Mouse (Mus musculus): ENCODE data around the gene Ccdc92b. TPM values are rescaled to one million over a fixed set of nuclear protein-coding genes. Genes with fewer than 3 reads are reported as not detected.

The Ccdc92b gene
- polyA plus RNA-seq, 1 experiment, result 8.2 TPM

- WGBS, result 86% methylated on average over 5 of the region's 5 CpGs
- TF ChIP-seq CTCF (IDR thresholded peaks at IDR 0.05; ENCODE audit: control insufficient read depth, insufficient read depth, low read length), result no peak
- no peak for TF ChIP-seq POLR2A (IDR thresholded peaks at IDR 0.05; ENCODE audit: borderline replicate concordance, control insufficient read depth, low read depth, low read length)
- no peaks in the 10 kb centered on the region; the same call in 1 of the 2 replicates for H3K4me1 ChIP-seq (ENCODE audit: control insufficient read depth, insufficient read depth, low read length)
- H3K4me3 ChIP-seq (replicated peaks; ENCODE audit: control insufficient read depth, low read depth, low read length), result no peak overlapping the region
- no peak overlapping the region for H3K27ac ChIP-seq (ENCODE audit: control insufficient read depth, insufficient read depth, low read depth, low read length, poor library complexity)
Measured at GRCm38 (mm10) chr11:74671839-74672238, 52.4 kb downstream of the Ccdc92b start.

- TF ChIP-seq CTCF (IDR thresholded peaks at IDR 0.05; ENCODE audit: control insufficient read depth, insufficient read depth, low read length), result no peak
- TF ChIP-seq POLR2A (IDR thresholded peaks at IDR 0.05; ENCODE audit: borderline replicate concordance, control insufficient read depth, low read depth, low read length), result no peak
- Histone ChIP-seq H3K27ac (ENCODE audit: control insufficient read depth, insufficient read depth, low read depth, low read length, poor library complexity) (no peak overlapping the region), H3K4me3 (replicated peaks; ENCODE audit: control insufficient read depth, low read depth, low read length) (no peak overlapping the region), H3K4me1 (ENCODE audit: control insufficient read depth, insufficient read depth, low read length) (no peaks in the 10 kb centered on the region; the same call in 1 of the 2 replicates)
- 76% methylated on average over 6 of the region's 6 CpGs for WGBS
Measured at GRCm38 (mm10) chr11:74672901-74673513, 53.6 kb downstream of the Ccdc92b start.

- Histone ChIP-seq H3K4me3 (replicated peaks; ENCODE audit: control insufficient read depth, low read depth, low read length) (no peak overlapping the region), H3K4me1 (ENCODE audit: control insufficient read depth, insufficient read depth, low read length) (no peaks in the 10 kb centered on the region; the same call in 1 of the 2 replicates), H3K27ac (ENCODE audit: control insufficient read depth, insufficient read depth, low read depth, low read length, poor library complexity) (no peak overlapping the region)
- WGBS, result 61% methylated on average over 1 of the region's 1 CpGs
- no peak for TF ChIP-seq POLR2A (IDR thresholded peaks at IDR 0.05; ENCODE audit: borderline replicate concordance, control insufficient read depth, low read depth, low read length)
- TF ChIP-seq CTCF (IDR thresholded peaks at IDR 0.05; ENCODE audit: control insufficient read depth, insufficient read depth, low read length), result no peak
Measured at GRCm38 (mm10) chr11:74673561-74673960, 54.2 kb downstream of the Ccdc92b start.

- no peak overlapping the region for H3K4me3 ChIP-seq (replicated peaks; ENCODE audit: control insufficient read depth, low read depth, low read length)
- H3K4me1 ChIP-seq (ENCODE audit: control insufficient read depth, insufficient read depth, low read length), result no peaks in the 10 kb centered on the region; the same call in 1 of the 2 replicates
- H3K27ac ChIP-seq (ENCODE audit: control insufficient read depth, insufficient read depth, low read depth, low read length, poor library complexity), result no peak overlapping the region
Measured at GRCm38 (mm10) chr11:74674713-74675112, 55.3 kb downstream of the Ccdc92b start.

GRCm38 (mm10) chr11:74675156-74675555 lies 55.8 kb downstream of the Ccdc92b start:
- TF ChIP-seq CTCF (IDR thresholded peaks at IDR 0.05; ENCODE audit: control insufficient read depth, insufficient read depth, low read length), result no peak
- TF ChIP-seq POLR2A (IDR thresholded peaks at IDR 0.05; ENCODE audit: borderline replicate concordance, control insufficient read depth, low read depth, low read length), result no peak
- no peaks in the 10 kb centered on the region; the same call in 1 of the 2 replicates for H3K4me1 ChIP-seq (ENCODE audit: control insufficient read depth, insufficient read depth, low read length)
- H3K27ac ChIP-seq (ENCODE audit: control insufficient read depth, insufficient read depth, low read depth, low read length, poor library complexity), result no peak overlapping the region
- no peak overlapping the region for H3K4me3 ChIP-seq (replicated peaks; ENCODE audit: control insufficient read depth, low read depth, low read length)
- 93% methylated on average over 4 of the region's 4 CpGs for WGBS

More at GRCm38 (mm10) chr11:74674713-74675112, 55.3 kb downstream of the Ccdc92b start:
- no peak for TF ChIP-seq CTCF (IDR thresholded peaks at IDR 0.05; ENCODE audit: control insufficient read depth, insufficient read depth, low read length)
- TF ChIP-seq POLR2A (IDR thresholded peaks at IDR 0.05; ENCODE audit: borderline replicate concordance, control insufficient read depth, low read depth, low read length), result no peak
- 92% methylated on average over 8 of the region's 8 CpGs for WGBS

Other genes with a start within 250 kb of the Ccdc92b start
- 3.4 and 9.9 TPM in 2 replicates for gene Rap1gap2, start 8.7 kb upstream of the Ccdc92b start, polyA plus RNA-seq (2011; ENCODE audit: insufficient read depth, insufficient read length, low replicate concordance, missing spikeins)
- gene Cluh, start 29.9 kb downstream of the Ccdc92b start, polyA plus RNA-seq (2011; ENCODE audit: insufficient read depth, insufficient read length, low replicate concordance, missing spikeins), result 15.7 and 34.1 TPM in 2 replicates
- 24.4 and 33.6 TPM in 2 replicates for gene Pafah1b1, start 105.1 kb downstream of the Ccdc92b start, polyA plus RNA-seq (2011; ENCODE audit: insufficient read depth, insufficient read length, low replicate concordance, missing spikeins)
- gene Mettl16, start 151.2 kb downstream of the Ccdc92b start, polyA plus RNA-seq (2011; ENCODE audit: insufficient read depth, insufficient read length, low replicate concordance, missing spikeins), result 5.4 and 8.4 TPM in 2 replicates
- 9.6 and 20.3 TPM in 2 replicates for gene Mnt, start 211.3 kb downstream of the Ccdc92b start, polyA plus RNA-seq (2011; ENCODE audit: insufficient read depth, insufficient read length, low replicate concordance, missing spikeins)